Mouse (Mus musculus) 3134 (cell line): ENCODE measurements around the gene Pnpo.

ENCODE experiments used
- DNase-seq: peaks from one replicate; pipeline ENCODE4 v3.0.0-alpha.2; 2011; ENCODE audit warnings: low spot score; ENCODE audit not compliant: insufficient read length; ENCODE audit errors: extremely low read depth

The Pnpo gene

GRCm38 (mm10) chr11:96910003-96910402 lies 33.8 kb downstream of the Pnpo start:
- peak; percentile 46 for DNase-seq

DNA sequence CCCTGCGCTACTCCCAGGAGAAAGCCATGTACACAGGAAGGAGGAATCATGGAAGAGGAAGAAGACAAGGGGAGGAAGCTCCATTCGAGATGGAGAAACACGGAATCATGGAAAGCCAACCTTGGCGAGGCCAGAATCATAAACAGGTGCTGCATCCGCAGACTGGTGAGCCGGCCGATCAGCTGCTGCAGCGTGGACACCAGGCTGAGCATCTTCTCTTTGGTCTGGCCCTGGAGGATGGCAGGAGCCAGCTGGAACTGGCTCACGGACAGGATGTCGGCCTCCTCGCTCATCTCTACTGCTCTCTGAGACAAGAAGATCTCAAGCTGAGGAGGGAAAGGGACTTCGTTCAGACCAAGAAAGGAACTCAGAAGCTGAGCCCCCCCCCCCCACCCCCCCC lies 35.2 kb downstream of the Pnpo start:
- no peak for DNase-seq

DNA sequence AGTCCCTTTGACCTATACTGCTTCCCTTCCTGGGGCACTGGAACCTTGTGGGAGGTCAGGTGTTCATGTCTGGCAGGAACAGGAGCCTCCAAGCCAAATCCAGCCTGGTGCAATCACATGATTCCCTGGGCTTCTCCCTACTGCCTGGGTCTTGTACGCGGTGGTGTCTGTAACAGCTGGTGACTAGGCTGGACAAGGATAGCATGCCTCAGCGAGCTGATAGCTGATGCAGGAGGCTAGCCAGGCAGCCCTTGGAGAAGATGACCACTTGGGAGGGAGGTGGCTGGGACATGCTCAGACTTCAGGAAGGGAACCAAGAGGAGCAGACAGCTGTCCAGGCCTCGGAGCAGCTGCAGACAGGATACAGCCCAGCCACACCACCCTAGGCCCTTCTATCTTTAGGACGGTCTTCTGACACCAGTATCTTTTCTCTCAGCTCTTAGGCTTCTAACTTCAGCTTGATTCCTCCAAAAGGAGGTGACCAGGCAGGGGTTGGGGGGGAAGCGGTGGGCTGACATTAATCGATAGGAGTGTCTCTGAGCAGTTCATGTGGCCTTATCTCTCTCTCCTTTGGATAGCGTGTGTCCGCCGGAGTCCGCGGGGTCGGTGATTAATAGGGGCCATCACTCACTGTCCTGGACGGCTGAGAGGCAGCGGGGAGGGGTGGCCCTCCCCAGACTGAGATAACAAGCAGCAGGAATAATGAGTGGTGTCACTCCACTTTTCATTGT lies 37.2 kb downstream of the Pnpo start:
- no peak for DNase-seq

- DNase-seq, result no peak
Measured at GRCm38 (mm10) chr11:96902639-96903635, 40.8 kb downstream of the Pnpo start.

DNA sequence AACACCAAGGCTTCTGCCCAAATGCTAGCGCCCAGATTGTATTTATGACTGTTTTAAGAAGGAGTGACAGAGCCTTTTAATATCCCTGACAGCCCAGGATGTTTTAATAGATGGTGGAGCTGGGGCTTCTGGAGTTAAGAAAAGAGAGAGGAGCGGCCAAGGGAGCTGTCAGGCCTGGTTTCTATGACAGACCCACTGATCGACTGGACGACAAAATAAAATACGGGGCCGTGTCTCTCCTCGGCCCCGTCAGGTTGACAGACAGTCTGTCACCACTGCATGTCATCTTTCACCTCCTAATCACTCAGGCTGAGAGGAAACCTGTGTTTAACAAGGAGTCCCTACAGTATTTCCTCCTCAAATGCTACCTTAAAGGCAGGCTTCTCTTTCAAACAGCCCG lies 42.5 kb downstream of the Pnpo start:
- no peak for DNase-seq

- no peak for DNase-seq
Measured at GRCm38 (mm10) chr11:96899449-96900306, 44.1 kb downstream of the Pnpo start.

- no peak for DNase-seq
Measured at GRCm38 (mm10) chr11:96895886-96896285, 47.9 kb downstream of the Pnpo start.

- DNase-seq, result no peak
Measured at GRCm38 (mm10) chr11:96893203-96893842, 50.5 kb downstream of the Pnpo start.

- DNase-seq, result no peak
Measured at GRCm38 (mm10) chr11:96891784-96892527, 51.8 kb downstream of the Pnpo start.
